In genomic region chr4:53376995-53377394, GRCm38 (mm10) we compare ENCODE assay signal across 20 mouse cellular contexts.
A peak's percentile ranks its signal among the peaks of the same experiment; 100 is the strongest.
DNase-seq lines count a peak whose midpoint lies in the region; ATAC-seq and TF ChIP-seq lines count a peak whose summit lies in the region.
"Had no signal": no experiment of that assay in that cellular context is flagged by ENCODE, and none has a peak within 500 bp of the region (broad histone marks: within the 10 kb centered on the region; RNA-seq: fewer than 3 reads in every experiment).

No protein-coding gene starts in this region.

- no peak for TF ChIP-seq POLR2A in limb, embryonic 14.5 days (IDR thresholded peaks at IDR 0.05; ENCODE audit: borderline replicate concordance, extremely low read depth, insufficient read depth, insufficient read length)

- no peak; the same call in 1 of the 2 replicates for ATAC-seq in forebrain, embryonic 14.5 days
- ATAC-seq in forebrain, embryonic 12.5 days (ENCODE audit: low FRiP score) = no peak
- no peak for ATAC-seq in limb, embryonic 14.5 days (ENCODE audit: low FRiP score, low read depth)
- peak; percentile 29; the same call in 1 of the 2 replicates for ATAC-seq in embryonic facial prominence, embryonic 15.5 days (ENCODE audit: insufficient number of reproducible peaks, low FRiP score, low TSS enrichment, low read depth)
- ATAC-seq: liver, embryonic 12.5 days; midbrain, embryonic 15.5 days had no signal

- no peak overlapping the region for H3K27ac ChIP-seq in forebrain, embryonic 14.5 days (ENCODE audit: low read depth, low read length)
- H3K27ac ChIP-seq in forebrain, embryonic 12.5 days = no peak overlapping the region
- H3K27ac ChIP-seq in limb, embryonic 14.5 days (replicated peaks; ENCODE audit: low read depth, low read length) = no peak overlapping the region
- H3K27ac ChIP-seq in limb, embryonic 10.5 days = no peak overlapping the region
- no peak overlapping the region for H3K27ac ChIP-seq in embryonic facial prominence, embryonic 15.5 days (replicated peaks)
- H3K27ac ChIP-seq: left cerebral cortex, adult 2 months; liver, embryonic 12.5 days; midbrain, embryonic 15.5 days had no signal

- H3K27me3 ChIP-seq in forebrain, embryonic 14.5 days (replicated peaks; ENCODE audit: control insufficient read depth, insufficient read depth, low read length) = no peaks in the 10 kb centered on the region
- H3K27me3 ChIP-seq in forebrain, embryonic 12.5 days = no peaks in the 10 kb centered on the region
- H3K27me3 ChIP-seq in limb, embryonic 14.5 days (ENCODE audit: control insufficient read depth, insufficient read depth, low read length) = no peaks in the 10 kb centered on the region
- no peaks in the 10 kb centered on the region for H3K27me3 ChIP-seq in limb, embryonic 10.5 days (ENCODE audit: low read depth, poor library complexity, severe bottlenecking)
- no peaks in the 10 kb centered on the region for H3K27me3 ChIP-seq in embryonic facial prominence, embryonic 15.5 days
- H3K27me3 ChIP-seq: heart, embryonic 12.5 days; liver, embryonic 12.5 days; midbrain, embryonic 15.5 days had no signal

- 57% methylated on average over 4 of the region's 4 CpGs for WGBS in forebrain, embryonic 14.5 days
- 76% methylated on average over 4 of the region's 4 CpGs for WGBS in forebrain, embryonic 12.5 days
- 52% methylated on average over 4 of the region's 4 CpGs for WGBS in limb, embryonic 14.5 days
- WGBS in limb, embryonic 10.5 days = 85% methylated on average over 4 of the region's 4 CpGs
- WGBS in embryonic facial prominence, embryonic 15.5 days = 50% methylated on average over 4 of the region's 4 CpGs

- H3K36me3 ChIP-seq in forebrain, embryonic 14.5 days (ENCODE audit: control insufficient read depth, insufficient read depth, low read length) = no peaks in the 10 kb centered on the region
- no peaks in the 10 kb centered on the region for H3K36me3 ChIP-seq in forebrain, embryonic 12.5 days (replicated peaks)
- H3K36me3 ChIP-seq in limb, embryonic 14.5 days (ENCODE audit: control insufficient read depth, insufficient read depth, low read length) = no peaks in the 10 kb centered on the region
- no peaks in the 10 kb centered on the region for H3K36me3 ChIP-seq in limb, embryonic 10.5 days
- no peaks in the 10 kb centered on the region for H3K36me3 ChIP-seq in embryonic facial prominence, embryonic 15.5 days
- H3K36me3 ChIP-seq: heart, embryonic 12.5 days; liver, embryonic 12.5 days; midbrain, embryonic 15.5 days had no signal

- DNase-seq in forebrain, embryonic 14.5 days (ENCODE audit: low spot score) = peak; percentile 19
- peak; percentile 6 for DNase-seq in limb, embryonic 14.5 days (ENCODE audit: low spot score)
- DNase-seq in limb, embryonic 10.5 days (ENCODE audit: low spot score) = no peak
- DNase-seq in ES-CJ7 (ENCODE audit: low read depth, low spot score) = peak; percentile 19
- DNase-seq in kidney, postnatal 36 days = no peak
- DNase-seq in embryo, embryonic 10.5 days (ENCODE audit: low spot score) = no peak
- DNase-seq: adrenal gland, postnatal 36 days; cerebellum, adult 8-10 months; heart, postnatal 14 days; kidney, adult 8-10 months; kidney, postnatal 25 days; lung, postnatal 36 days; retina, postnatal 1 day had no signal

- H3K4me3 ChIP-seq in forebrain, embryonic 14.5 days (ENCODE audit: low read depth, low read length) = no peak overlapping the region
- no peak overlapping the region for H3K4me3 ChIP-seq in forebrain, embryonic 12.5 days (replicated peaks)
- H3K4me3 ChIP-seq in limb, embryonic 14.5 days (replicated peaks; ENCODE audit: low read length) = no peak overlapping the region
- no peak overlapping the region for H3K4me3 ChIP-seq in limb, embryonic 10.5 days
- H3K4me3 ChIP-seq in embryonic facial prominence, embryonic 15.5 days (replicated peaks) = no peak overlapping the region
- H3K4me3 ChIP-seq: heart, embryonic 12.5 days; left cerebral cortex, adult 2 months; liver, embryonic 12.5 days; midbrain, embryonic 15.5 days; myocyte had no signal

- H3K4me1 ChIP-seq in forebrain, embryonic 14.5 days (ENCODE audit: control insufficient read depth, insufficient read depth, low read length) = 0 out of 2 replicates have a peak, but pooled peaks cover 4% of the 10 kb centered on the region
- H3K4me1 ChIP-seq in forebrain, embryonic 12.5 days = no peaks in the 10 kb centered on the region
- H3K4me1 ChIP-seq in limb, embryonic 14.5 days (ENCODE audit: control insufficient read depth, insufficient read depth, low read length) = no peaks in the 10 kb centered on the region
- H3K4me1 ChIP-seq in limb, embryonic 10.5 days = no peaks in the 10 kb centered on the region
- H3K4me1 ChIP-seq in embryonic facial prominence, embryonic 15.5 days = no peaks in the 10 kb centered on the region
- H3K4me1 ChIP-seq: heart, embryonic 12.5 days; liver, embryonic 12.5 days; midbrain, embryonic 15.5 days had no signal

- no peak overlapping the region for H3K4me2 ChIP-seq in forebrain, embryonic 14.5 days (ENCODE audit: low read length)
- H3K4me2 ChIP-seq in forebrain, embryonic 12.5 days = no peak overlapping the region
- H3K4me2 ChIP-seq in limb, embryonic 14.5 days (replicated peaks; ENCODE audit: low read depth, low read length, severe bottlenecking) = no peak overlapping the region
- no peak overlapping the region for H3K4me2 ChIP-seq in embryonic facial prominence, embryonic 15.5 days (replicated peaks)
- H3K4me2 ChIP-seq: heart, embryonic 12.5 days; liver, embryonic 12.5 days; midbrain, embryonic 15.5 days had no signal

- H3K9ac ChIP-seq in forebrain, embryonic 14.5 days (ENCODE audit: low read length) = no peak overlapping the region
- H3K9ac ChIP-seq in forebrain, embryonic 12.5 days = no peak overlapping the region
- no peak overlapping the region for H3K9ac ChIP-seq in limb, embryonic 14.5 days (ENCODE audit: low read depth, low read length, severe bottlenecking)
- no peak overlapping the region for H3K9ac ChIP-seq in embryonic facial prominence, embryonic 15.5 days
- H3K9ac ChIP-seq: heart, embryonic 12.5 days; liver, embryonic 12.5 days; midbrain, embryonic 15.5 days had no signal

- H3K9me3 ChIP-seq in forebrain, embryonic 14.5 days (replicated peaks; ENCODE audit: control insufficient read depth, low read length) = no peaks in the 10 kb centered on the region
- H3K9me3 ChIP-seq in forebrain, embryonic 12.5 days = no peaks in the 10 kb centered on the region
- H3K9me3 ChIP-seq in limb, embryonic 14.5 days (ENCODE audit: control insufficient read depth, low read length) = no peaks in the 10 kb centered on the region
- H3K9me3 ChIP-seq in limb, embryonic 10.5 days (replicated peaks) = no peaks in the 10 kb centered on the region
- no peaks in the 10 kb centered on the region for H3K9me3 ChIP-seq in embryonic facial prominence, embryonic 15.5 days (replicated peaks)
- H3K9me3 ChIP-seq: heart, embryonic 12.5 days; liver, embryonic 12.5 days; midbrain, embryonic 15.5 days had no signal

Comparison
In these comparisons a context has a peak if more than half of its experiments do, and no peak if none do; other contexts are left out.
1. DNase-seq: peak in forebrain, embryonic 14.5 days (single experiment), limb, embryonic 14.5 days (single experiment) and ES-CJ7 (single experiment); none in limb, embryonic 10.5 days (single experiment), kidney, postnatal 36 days (0 of 2) and embryo, embryonic 10.5 days (single experiment).